Mouse (Mus musculus) hematopoietic stem cell, adult 5-6 weeks (primary cell): ENCODE measurements at regions not wholly inside any gene's neighbourhood (a gene's known extent, or its start where the extent isn't known, plus 50 kb on each side); places are given as distances from the start of the nearest gene placed in this dataset.
A peak's percentile ranks its signal among the peaks of the same experiment; 100 is the strongest.

ENCODE experiments used
- ATAC-seq, 2 experiments: fragments of 125-278 bp in 1 of 2; replicated peaks in 1 of 2; 2 replicates each; pipeline ENCODE4 v1.8.0; 2016 to 2017; ENCODE audit warnings: inconsistent platforms in 2 of 2, mild to moderate bottlenecking in 2 of 2, moderate number of reproducible peaks in 2 of 2, low read depth in 1 of 2, moderate TSS enrichment in 1 of 2; ENCODE audit not compliant: low FRiP score in 2 of 2, poor library complexity in 2 of 2, severe bottlenecking in 2 of 2, insufficient read depth in 1 of 2, low TSS enrichment in 1 of 2

DNA sequence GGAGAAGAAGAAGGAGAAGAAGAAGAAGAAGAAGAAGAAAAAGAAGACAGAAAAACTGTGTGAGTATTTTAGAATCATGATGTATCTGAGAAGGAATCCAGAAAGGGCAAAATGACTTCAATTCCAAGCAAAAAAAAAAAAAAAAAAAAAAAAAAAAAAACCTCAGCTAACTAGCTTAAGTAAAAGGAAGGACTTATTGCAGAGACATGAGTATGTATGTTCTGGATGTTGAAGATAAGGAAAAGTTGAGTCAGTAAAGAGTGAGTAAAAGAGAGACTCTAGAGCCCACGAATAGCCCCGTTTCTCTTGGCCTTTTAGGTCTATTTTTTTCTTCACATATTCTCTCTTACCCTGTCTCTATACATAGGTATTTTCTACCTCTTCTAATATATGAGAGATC lies 175.1 kb downstream of the Ndfip2 start:
- no peak for ATAC-seq

DNA sequence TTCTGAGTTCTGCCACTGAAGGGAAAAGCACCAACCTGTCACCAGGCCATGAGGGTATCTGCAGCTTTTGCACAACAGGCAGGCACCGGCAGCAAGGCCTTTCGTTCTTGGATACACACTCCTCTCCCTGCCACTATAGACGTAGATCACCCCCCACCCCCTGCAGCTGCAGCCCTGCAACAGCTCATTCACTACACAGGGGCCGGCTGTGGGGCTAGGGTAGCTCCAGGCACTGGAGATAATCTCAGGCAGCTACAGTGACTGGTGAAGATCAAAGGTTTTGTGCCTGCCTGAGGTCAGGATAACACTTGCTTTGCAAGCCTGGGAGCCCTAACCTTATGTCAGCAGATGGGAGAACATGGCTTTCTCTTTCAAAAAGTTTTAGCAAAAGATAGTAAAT lies 174.3 kb downstream of the Ndfip2 start:
- ATAC-seq: no peak

DNA sequence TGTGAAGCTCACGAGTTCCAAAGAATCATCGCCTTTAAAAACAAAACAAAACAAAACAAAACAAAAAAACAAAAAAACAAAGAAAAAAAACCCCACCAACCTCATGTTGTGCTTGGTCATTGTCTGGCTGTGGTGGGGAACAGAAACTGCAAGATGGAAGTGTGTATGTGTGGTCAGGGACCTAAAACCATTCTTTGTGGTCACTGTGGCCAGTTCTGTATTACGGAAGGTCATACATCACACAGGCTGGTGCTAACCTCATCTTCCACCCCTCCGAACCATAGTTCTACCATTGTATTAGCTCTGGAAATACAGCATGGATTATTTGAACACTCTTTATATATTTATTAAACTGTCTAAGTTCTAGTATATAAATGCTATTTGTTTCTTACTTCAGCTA lies 173.2 kb downstream of the Ndfip2 start:
- peak; percentile 53 to 69 for ATAC-seq

DNA sequence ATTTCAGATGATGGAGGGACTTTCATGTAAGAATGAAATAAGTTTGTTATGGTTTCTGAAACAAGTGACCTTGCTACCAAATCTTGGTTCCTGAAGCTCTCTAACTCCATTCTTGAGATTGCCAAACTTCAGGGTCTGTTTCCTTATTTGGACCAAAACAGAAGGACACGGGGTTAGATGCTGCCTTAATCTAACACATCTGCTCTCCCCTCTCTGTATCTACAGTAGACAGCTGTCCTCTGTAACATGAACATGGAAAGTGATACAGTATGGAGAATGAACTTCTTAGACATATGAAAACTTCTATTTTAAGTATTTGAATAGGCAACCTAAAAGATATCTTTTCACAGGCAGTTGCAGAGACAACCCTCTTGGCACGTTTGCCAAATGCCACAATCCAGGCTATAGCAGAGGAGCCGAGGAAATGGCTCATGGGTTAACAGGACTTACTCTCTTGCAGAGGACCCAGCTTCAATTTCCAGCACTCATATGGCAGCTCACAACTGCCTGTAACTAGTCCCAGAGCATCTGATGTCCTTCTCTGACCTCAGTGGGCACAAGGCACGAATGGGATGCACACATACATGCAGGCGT lies 171.4 kb downstream of the Ndfip2 start:
- no peak for ATAC-seq

DNA sequence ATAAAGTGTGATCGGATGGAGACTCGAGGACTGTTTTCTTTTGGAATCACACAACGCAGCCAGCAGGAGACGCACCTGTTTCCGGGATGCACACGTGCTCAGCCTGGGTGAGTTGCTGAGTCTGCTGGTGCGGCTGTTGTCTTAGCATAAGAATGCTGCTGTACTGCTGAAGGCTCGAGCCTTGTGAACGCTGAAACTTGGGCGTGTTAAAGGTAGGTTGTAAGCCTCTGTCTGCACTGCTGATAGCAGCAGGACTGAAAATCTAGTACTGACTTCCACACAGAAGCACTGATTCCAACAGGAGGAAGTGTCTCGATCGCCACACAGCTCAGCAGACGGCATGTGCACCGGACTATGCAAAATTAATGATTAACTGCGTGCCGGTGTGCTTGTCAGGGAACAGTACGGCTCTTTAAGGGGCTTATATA lies 169.1 kb downstream of the Ndfip2 start:
- ATAC-seq: peak; percentile 29 to 49; a peak in 3 of 4 replicates

DNA sequence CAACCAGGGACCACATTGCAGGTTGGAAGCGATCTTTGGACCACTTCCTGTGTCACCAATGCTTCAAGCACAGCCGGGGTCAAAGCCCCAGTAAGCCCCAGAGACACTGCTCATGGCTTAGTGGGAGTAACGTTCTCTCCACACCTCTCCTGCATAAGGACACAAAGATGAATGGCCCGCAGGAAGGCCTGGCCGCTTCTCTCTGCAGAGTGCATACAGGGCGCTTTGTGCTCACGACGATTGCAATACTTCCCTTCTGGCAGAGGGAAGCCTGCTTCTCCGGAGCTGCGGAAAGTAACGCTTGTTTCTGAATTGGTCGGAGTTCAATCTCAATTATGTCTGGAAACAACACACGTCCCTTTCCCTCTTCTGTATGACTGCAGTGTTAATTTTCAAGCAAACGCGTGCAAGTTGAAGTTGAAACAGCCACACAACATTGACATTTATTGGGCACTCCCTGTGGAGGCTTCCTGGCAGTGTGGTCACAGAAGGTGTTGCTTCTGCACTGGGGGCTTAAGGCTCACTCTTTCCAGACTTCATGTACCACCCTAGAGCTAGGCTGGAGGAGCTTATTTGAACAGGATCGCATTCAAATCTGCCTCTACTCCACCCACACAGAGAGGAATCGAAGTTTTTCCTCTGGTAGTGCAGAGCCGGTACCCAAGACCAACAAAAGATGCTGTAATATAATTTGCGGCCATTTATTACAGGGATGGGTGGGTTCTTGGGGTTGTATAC lies 168.4 kb downstream of the Ndfip2 start:
- peak in 1 of 2 experiments; percentile 31; a peak in 1 of 4 replicates for ATAC-seq

DNA sequence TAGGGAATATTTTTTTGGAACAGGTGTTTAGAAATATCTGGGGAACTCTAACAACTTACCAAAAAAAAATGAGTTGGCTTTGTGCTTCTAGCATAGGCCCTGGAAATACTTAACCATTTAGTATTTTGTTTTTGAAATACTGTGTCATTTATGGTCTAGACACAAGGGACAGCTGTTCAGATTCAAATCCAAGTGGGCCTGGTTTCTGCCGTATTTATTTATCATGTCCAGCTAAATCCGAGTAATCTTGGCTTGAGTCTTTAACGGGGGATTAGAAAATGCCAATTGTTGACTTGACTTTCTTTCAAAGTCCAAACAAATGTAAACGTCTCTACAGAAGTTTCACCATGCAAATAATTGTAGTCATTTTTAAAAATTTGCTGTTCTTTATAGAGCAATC lies 159.6 kb downstream of the Ndfip2 start:
- no peak for ATAC-seq

DNA sequence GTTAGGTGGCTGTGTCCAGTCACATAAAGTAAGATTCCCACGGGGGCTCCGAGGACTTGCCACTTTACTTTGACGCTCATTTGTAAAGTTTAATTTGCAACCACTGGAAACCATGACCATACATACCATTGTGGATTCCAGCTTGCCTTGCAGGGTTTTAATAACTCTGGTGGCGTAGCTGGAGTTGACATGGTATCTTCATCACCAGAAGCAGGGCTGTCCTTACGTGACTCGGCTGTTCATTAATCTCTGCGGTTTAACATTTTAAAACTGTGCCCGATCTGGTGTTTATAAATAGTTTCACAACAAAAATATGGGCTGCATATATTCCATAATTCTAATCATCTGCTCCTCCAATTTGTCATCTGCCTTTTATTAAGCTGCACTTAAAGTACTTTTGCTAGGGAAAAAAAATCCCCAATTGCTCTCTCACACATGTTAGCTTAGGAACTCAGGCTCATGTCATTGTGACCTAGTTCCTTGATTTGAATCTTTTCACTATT lies 159.1 kb downstream of the Ndfip2 start:
- ATAC-seq: no peak

DNA sequence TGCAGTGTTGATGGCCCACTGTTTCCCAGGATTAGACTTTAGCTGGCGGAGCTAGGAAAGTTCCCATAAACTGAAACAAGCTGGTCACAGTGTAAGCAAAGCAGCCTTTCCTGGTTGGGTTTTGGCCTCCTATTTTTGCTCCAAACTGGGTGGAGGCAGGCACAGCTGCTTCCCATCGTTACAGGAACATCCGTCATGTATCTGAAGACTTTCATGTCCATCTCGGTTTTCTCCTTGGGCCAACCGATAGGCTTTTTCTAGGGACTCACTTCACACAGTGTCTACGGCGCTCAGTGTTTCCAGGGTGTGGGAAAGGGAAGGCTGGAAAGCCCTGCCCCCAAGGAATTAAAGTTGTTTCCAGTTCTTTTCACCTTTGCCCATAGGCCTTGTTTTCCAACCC lies 158.6 kb downstream of the Ndfip2 start:
- no peak for ATAC-seq

DNA sequence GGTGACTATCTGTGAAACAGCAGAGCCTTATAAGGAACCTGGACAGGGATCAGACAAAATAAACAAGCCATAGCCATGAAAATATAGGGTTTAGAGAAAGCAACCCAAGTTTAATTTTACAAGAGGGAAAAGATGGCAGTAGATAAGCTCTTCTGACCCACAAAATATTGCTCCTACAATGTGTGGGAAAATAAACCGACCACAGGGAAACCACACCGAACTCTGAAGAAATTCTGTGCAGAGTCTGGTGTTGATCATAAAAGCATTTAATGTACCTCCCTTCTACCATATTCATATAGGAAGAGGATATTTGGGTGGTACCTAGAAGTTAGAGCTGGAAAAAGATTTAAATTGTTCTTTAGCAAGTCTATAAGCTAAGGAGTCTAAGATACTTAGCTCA lies 146.3 kb downstream of the Ndfip2 start:
- no peak for ATAC-seq

DNA sequence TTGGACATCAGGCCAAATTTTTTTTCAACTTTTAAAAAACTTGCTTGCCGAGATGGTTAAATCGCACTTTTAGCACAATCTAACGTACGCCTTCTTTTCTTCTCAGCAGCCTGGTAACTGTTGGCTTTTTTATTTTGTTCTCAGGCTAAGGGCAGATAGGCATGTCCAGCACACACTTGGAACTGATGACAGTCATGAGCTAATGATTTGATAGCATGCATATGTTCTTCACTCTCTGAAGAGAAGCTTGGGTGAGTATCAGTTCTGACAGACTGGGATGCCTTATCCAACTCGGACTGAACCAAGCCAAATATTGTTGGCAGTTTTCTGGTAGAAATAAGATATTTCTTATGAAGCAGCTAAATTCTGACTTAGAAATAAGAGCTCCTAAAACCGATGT lies 145.9 kb downstream of the Ndfip2 start:
- ATAC-seq: no peak

DNA sequence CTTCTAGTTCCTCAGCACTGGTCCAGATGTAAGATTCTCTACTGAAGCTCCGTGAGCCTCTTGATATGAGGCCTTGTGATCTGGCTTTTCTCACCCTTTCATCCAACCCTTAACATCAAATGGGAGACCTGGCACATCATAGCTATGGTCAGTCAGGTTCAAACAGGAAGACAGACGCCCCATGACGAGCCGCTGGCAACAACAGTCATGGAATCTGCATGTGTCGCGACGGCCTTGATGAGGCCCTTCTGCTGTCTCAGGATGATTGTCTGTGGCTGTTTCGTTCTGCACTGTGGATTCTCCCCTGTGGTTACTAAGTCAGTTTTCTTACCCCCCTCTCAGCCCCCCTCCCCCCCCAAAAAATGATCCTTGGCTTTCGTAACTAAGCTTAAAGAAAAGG lies 144.9 kb downstream of the Ndfip2 start:
- no peak for ATAC-seq

DNA sequence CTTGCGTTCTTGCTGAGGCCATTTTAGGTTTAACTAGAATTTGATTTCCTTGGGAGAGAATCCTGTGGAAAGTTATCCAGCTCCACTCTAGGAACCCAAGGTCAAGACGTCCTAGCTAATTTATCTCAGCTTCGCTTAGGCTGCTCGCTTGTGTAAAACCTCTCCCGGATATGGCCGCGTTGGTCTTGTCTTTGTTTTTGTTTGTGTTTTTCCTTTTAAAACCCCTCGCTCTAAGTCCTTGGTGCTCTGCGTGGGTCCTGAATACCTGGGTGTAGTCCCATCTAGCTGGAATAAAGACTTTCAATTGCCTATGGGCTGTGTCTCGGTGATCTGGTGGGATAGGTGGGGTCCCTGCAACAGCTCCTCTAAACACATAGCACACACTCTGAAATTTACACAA lies 144.2 kb downstream of the Ndfip2 start:
- no peak for ATAC-seq

DNA sequence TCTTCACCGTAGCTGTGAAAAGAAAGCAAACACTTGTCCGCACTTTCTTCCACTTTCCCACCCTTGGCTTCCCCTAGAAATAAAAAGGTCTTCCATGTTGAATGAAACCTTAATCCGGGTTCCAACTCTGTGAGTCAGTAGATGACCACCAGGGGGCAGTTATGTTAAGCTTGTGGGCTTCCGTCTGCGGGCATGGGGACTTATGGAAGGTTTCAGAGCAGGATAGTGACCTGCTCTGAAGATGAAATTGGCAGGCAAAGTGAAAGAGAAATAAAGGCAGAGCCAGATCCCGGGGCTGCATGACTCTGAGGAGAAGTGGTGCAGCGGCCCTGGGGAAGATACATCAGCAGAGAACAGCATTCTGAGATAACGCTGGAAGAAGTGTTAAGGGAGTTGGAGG lies 139.1 kb downstream of the Ndfip2 start:
- ATAC-seq: peak; percentile 89 to 91

DNA sequence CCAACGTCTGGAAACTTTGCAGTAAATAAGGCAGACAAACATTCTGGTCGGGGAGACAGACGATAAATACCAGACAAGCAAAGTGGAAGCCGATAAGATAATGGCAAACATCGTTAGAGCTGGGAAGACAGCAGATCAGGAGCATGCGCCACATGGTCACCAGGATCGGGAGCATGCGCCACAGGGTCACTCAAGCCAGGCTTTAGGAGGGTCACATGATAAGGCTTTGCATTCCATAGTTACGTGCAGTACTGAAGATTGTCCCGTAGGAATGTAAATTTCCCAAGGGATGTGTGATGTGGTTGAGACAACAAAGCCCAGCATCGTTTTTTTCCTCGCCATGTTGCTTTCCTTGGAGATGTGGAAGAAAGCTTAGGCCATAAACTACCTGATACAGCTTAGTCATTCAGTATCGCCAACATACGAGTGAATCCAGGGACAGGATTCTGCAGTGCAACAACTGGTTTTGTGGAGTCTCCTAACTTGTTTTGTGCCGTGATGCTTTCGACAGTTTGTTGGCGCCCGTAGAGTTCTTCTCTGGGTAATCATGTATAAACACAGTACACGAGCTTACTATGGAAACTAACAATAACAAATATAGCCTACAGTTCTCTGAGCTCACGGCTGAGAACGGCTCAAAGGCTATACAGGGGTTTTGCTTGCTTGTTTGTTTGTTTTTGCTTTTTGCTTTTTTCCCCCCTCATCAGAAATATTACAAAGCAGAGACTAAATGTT lies 133.9 kb downstream of the Ndfip2 start:
- no peak for ATAC-seq

DNA sequence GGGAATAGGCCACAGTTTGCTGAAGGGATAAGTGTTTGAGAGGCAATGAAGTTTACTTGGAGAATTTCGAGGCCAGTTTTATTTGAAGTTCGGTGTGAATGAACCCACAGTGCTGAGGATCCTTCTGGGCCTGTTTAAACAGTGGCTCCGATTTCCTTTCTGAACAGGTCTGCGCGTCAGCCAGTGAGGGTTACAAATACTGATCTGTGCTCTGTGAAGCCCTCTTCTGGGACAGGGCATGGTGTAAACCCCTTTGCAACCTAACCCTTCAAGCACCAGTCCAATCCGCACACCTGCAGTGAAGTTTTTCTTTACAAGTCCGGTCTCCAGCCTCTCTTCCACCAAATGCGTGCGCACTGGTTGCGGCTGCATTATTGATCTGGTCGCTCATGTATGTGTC lies 133.1 kb downstream of the Ndfip2 start:
- ATAC-seq: no peak

DNA sequence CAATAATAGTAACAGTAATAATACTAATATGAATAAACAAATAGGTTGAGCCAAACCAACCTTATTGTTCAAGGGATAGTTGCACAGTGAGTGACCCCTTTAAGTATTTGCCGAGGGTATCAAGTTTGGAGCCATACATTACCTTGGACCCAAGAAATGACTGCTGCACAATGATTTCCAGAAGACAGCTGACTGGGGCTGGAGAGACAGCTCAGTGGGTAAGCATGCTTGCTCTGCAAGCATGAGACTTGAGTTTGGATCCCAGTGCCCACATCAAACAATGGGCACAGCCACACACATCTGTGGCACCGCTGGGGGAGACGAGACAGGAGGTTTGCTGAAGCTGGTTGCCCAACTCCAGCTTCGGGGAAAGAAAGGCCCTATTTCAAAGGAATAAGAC lies 126.7 kb downstream of the Ndfip2 start:
- no peak for ATAC-seq

DNA sequence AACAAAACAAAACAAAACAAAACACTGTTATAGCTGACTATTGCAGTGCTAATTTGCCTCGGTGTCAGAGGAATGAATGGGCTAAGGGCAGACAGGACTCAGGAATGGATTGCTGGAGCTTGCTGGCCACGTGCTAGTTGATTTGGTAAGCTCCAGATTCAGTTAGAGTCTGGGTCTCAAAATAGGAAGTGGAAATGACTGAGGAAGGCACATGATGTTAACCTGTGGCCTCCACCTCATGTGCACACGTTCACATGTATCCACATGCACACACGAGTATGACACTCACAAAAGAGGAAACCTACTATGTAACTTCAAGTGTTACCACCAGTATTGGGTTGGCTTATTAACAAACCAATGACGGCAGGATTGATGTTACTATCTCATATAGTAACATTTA lies 125.0 kb downstream of the Ndfip2 start:
- peak in 1 of 2 experiments; percentile 25; a peak in 1 of 4 replicates for ATAC-seq
